25 mouse cellular contexts compared by ENCODE assay signal in genomic region chr10:63248421-63248820, GRCm38 (mm10). TPM values are rescaled to one million over a fixed set of nuclear protein-coding genes. Genes with fewer than 3 reads are reported as not detected.
"Had no signal": no experiment of that assay in that cellular context is flagged by ENCODE, and none has a peak within 500 bp of the region (broad histone marks: within the 10 kb centered on the region; RNA-seq: fewer than 3 reads in every experiment).

No protein-coding gene starts in this region.

- H3K27me3 ChIP-seq: heart, embryonic 13.5 days; heart, embryonic 15.5 days; hindbrain, embryonic 12.5 days; intestine, embryonic 15.5 days; limb, embryonic 12.5 days; liver, embryonic 13.5 days had no signal

- H3K4me1 ChIP-seq: hindbrain, embryonic 10.5 days; intestine, embryonic 15.5 days; limb, embryonic 10.5 days; limb, embryonic 12.5 days had no signal

- H3K9ac ChIP-seq: heart, embryonic 13.5 days; heart, embryonic 15.5 days; hindbrain, embryonic 12.5 days; hindbrain, embryonic 14.5 days; intestine, embryonic 15.5 days; limb, embryonic 12.5 days; liver, embryonic 13.5 days had no signal

- H3K4me3 ChIP-seq: gastrocnemius, adult 2 months; heart, adult 2 months; heart, embryonic 13.5 days; heart, embryonic 15.5 days; hindbrain, embryonic 10.5 days; hindbrain, embryonic 12.5 days; intestine, embryonic 15.5 days; layer of hippocampus, adult 2 months; left cerebral cortex, adult 2 months; limb, embryonic 10.5 days; limb, embryonic 12.5 days; liver, embryonic 13.5 days had no signal

- DNase-seq: gastrocnemius, adult 2 months; gastrocnemius, postnatal 10 days; gastrocnemius, postnatal 25 days; heart, adult 2 months; heart, postnatal 14 days; heart, postnatal 36 days; kidney, adult 18-20 months; kidney, adult 8-10 months; kidney, postnatal 10 days; kidney, postnatal 25 days; kidney, postnatal 4 days; liver, embryonic 13.5 days had no signal

- H3K27ac ChIP-seq: gastrocnemius, adult 2 months; heart, adult 2 months; heart, embryonic 13.5 days; heart, embryonic 15.5 days; hindbrain, embryonic 10.5 days; hindbrain, embryonic 12.5 days; hindbrain, embryonic 14.5 days; intestine, embryonic 15.5 days; layer of hippocampus, adult 2 months; left cerebral cortex, adult 2 months; limb, embryonic 10.5 days; limb, embryonic 12.5 days; liver, embryonic 13.5 days had no signal

RNA-seq across cellular contexts. Expression of gene Mypn, which starts 44.7 kb away (rescaled TPM):
- total RNA-seq: granulocyte monocyte progenitor cell, adult 5-6 weeks had no signal
- polyA plus RNA-seq: inflammation-experienced regulatory T-cells, adult 6 months; kidney, embryonic 14.5 days had no signal
